Mouse (Mus musculus) embryo, embryonic 11.5 days (tissue): ENCODE measurements at regions not wholly inside any gene's neighbourhood (a gene's known extent, or its start where the extent isn't known, plus 50 kb on each side); places are given as distances from the start of the nearest gene placed in this dataset.

Experiments used
- DNase-seq: peaks from one replicate; pipeline ENCODE4 v3.0.0-alpha.2; 2012; ENCODE audit warnings: low read depth, low spot score

DNA sequence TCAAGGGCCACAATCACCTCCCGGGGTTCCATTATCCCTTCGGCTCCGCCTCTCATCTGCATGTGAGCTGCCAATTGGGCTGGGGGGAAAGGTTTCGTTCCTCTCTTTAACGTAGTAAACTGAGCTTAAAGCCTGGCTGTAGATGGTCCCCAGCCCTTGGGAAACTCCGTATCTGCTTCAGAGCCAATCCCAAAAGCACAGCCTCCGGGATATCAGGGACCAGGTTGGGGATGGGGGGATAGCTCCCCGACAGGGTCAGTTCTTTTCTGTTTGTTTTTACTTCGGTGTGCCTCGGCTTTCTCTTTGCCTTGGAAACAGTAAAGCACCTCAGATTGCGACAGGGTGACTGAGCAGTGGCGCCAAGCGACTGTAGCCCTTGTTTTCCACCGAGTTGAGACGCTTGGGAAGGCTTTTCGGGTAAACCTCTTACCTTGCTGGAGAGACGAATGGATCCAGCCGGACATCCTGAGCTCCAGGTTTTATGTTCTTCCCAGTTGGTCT is 64.5 kb downstream of the Tfap2c start:
- no peak for DNase-seq

DNA sequence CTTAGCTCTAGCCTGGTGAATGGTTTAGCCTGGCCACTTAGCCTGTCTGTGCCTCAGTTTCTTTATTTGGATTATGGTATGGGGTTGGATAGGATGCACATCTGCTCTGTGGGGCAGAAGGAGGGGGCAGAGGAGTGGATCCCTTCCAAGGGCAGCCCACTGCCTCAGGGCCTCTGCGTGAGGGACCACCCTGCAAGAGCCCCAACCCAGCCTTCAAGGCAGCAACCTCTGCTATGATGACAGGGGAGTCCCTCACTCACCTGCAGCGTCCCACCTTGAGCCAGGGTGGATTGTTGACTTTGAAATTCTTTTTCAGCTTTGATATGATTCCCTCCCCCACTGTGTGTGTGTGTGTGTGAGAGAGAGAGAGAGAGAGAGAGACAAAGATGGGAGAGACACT is 65.8 kb downstream of the Tfap2c start:
- no peak for DNase-seq

DNA sequence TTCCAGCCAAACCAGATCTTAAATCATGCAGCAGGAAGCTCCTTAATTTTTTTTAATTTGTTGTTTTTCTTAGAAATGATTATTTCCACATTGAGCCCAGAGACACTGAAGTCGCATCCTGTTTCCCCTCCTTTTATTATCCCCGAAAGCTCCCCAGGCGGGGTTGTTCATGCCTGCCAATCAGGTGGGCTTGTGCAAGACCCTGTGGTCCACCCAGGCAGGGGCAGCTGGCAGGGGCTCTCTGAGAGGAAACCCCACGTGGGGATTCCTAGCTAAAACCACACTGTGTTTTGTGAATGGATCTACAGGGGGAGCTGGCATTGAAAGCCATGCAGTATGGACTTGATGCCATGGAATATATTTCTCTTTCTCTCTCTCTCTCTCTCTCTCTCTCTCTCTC is 66.2 kb downstream of the Tfap2c start:
- DNase-seq: no peak

DNA sequence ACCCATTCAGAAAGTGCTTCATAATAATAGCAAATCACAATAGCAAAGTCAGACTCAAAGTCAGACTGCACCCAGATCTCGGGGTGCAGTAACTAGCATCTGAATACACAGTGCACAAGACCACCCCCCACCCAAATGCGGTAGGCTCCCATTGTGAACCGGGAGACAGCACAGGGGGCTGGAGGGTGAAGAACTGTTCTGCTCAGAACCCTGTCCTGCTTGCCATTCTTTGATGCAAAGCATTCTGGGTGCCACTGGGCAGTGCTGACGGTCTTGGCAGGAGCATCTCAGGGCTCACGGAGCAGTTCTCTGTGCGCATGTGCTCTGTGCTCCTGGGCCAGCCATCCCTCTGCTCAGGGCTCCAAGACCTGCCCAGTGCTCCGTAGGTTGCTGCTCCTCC is 69.8 kb downstream of the Tfap2c start:
- no peak for DNase-seq

DNA sequence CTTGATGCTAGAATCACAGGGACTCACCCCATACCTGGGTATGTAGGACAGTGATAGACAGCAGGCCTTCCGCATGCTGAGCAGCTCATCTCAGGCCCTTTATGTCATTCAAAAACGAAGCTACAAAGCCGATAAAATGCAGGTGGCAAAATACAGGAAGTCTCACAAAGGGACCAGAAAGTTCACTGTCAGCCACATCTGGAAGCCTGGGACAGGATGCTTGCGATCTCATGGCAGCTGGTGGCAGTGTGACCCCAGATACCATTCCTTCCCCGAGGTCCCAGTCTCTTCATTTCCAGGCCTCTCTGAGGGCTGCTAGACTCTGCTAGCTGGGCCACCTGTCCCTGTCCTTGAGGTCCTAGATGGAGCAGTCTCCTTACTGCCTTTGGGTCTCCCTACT is 70.6 kb downstream of the Tfap2c start:
- DNase-seq: no peak

DNA sequence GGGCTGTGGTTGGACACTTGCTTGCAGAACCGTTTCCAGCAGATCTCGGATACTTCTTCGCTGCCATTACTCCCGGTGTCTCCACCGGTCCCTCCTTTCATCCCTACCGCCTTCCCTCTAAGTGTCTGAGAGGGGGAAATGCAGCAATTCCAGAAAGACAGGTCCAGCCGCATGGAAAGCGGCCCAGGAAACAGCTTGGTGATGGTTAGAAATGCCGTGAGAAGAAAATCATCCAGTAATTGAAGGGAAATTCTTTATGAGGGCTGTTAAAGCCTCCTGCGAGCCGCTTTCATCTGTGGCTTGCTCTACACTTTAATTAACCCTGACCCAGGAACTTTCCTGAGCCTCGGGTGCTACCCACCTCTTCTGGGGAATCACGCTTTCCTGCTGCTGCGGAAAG is 74.3 kb downstream of the Tfap2c start:
- DNase-seq: no peak

DNA sequence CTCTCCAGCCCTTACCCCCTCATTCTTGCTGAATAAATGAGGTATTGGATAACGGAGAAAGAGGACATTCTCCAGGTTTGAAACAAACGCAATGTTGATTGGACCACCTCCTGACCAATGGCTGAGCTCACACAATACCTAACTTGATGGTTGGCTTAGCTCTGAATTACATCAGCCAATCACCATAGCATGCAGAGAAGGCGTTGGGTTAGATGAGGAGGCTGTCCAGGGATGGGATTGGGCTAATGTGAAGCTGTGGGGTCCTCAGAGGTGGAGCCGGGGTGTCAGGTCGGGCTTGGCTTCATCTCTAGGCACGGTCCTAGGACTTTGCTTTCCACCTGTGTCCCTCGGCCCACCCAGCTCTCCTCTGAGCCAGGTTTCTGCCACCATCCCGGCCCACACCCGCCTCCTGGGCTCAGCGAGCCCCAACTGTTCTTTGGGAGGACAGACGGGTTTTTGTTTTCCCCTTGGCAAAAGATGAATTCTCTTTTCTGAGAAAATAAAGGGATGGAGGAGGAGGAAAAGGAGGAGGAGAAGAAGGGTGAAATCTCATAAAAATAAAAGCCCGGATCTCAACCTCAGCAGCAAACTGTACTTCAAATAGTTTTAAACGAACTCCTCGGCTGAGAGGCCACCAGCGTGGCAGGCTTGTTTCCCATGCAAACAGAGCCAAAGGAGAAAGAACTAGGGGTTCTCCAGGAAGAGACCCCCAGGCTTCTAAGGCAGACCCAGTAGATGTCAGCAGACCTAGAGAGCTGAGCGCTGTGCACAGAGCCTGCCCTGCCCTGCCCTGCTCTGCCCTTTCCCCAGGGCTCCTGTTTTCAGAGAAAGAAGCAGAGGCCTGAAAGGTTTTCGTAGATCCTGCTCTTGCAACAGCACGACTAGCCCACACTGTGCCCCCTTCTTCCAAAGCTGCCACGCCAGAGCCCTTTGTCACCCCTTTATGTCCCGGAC is 78.2 kb downstream of the Tfap2c start:
- DNase-seq: no peak

DNA sequence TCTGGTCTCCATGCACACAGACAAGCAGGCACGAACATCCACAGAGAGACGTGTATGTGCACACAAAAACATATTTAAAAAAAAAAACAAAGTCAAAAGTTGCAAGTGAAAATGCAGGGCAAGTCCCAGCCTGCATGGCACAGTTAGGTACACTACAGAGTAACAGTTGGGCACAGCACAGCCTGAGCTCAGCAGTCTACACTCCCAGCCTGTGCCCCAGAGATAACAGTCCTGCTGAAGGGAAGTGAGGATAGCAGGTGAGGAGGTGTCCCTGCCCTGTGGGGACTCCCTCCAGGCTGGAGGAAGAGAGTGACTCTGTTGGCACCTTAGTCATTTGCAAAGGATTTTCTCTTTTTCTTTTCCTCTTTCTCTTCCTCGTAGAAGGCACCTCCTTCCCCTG is 80.9 kb downstream of the Tfap2c start:
- DNase-seq: no peak

DNA sequence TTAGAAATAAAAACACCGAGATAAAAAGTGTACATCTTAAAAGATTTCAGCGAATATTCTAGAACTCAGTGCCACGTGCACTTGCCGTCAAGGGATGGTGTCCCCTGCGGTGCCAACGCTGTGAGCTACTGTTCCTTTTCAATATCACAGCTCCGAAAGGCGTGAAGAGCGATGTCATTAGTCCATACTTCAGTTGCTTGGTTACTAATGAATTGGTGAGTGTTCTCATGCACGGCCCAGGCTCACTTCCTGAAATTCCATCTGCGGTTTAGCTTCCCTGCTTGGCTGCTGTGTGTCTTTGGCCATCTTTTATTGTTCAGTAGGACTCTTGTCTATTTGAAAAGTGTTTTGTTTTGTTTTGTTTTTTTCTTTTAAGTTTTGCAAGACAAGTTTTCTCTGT is 93.2 kb downstream of the Tfap2c start:
- no peak for DNase-seq

DNA sequence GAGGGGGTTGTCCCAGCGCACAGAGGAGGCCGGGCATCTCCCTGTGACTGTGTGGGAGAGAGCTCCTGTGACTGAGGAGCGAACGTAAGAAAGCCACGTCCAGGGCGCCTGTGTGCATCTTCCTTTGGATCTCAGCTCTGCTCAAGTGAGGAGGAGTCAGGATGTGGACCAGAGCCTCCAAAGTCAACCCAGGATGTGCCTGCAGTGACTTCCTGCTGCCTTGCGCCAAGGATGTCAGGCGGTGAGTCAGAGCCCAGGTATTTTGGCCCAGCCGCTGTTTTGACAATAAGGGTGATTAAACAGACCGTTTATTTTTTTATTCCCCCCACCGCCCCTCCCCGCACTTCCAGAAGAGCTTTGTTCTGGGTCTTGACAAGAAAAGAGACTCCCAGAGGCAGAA is 94.5 kb downstream of the Tfap2c start:
- no peak for DNase-seq

DNA sequence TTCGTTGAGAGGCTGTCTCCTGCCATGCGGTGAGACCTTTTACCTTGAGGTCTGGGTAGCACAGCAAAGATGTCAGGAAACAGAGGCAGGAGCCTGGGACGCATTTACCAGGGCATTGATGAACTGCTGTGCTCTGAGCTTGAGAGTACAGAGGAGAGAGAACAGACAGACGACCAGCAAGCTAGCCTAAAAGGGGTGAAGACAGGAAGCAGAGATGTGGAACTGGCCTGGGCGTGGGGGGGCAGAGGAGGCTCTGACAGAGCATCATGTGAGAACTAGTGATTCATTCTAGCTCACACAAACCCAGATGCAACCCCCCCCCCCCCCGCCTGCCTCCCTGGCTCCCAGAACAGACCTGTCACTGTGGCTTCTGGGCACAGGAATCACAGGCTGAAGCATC is 95.1 kb downstream of the Tfap2c start:
- no peak for DNase-seq

DNA sequence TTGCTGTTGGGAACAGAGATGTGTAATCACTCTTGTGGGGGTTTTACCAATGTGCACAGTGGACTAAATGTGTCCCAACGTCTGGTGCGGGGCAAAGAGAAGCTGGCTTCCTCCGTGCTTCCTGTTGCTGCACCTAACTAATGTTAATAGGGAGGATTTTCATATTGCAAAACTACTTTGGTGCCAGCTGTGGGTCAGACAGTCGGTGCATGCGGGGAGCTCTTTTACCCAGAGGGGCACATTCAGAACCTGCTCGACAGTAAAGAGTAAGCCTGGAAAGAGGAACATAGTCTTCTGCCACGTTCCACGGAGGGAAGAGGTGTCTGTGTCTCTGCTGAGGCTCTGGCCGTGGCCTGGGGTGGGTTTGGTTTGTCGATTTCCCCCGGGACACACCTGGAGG is 98.7 kb downstream of the Tfap2c start:
- no peak for DNase-seq

DNA sequence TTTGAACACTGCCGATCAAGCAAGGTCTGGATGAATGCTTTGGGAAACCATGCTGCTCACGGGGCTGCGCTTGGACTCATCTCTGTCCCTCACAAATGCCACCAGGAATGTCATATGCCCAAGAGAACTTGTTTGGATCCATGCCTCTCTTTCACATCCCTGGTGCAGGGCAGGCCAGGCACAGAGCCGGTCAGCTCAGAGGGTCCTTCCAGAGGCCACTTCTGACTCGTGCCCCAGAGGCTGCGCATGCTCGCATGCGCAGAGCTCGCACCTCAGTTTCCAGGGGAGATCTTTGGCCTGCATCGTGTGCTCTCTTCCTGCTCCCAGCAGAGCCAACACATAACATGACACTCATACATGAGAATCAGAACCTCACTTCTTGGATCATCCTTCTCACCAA is 111.1 kb downstream of the Tfap2c start:
- DNase-seq: no peak

DNA sequence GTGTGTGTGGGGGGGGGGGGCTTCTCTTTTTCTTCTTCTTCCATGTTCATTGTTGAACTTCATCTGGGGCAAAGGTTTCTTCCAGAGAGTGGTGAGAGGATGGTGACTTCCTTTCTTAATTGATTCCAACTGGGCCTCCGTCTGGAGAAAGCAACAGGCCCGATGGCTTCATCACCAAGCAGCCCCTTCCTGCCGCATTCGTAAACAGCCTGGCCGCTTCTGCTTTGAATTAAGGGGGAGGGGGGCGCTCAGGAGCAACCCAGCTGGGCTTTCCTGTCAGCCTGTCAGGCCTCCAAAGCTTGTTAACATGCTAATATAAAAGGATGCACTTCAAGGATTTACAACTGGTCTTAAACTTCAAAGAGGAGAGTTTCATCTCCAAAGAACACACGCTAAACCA is 111.5 kb downstream of the Tfap2c start:
- peak; percentile 41 for DNase-seq

DNA sequence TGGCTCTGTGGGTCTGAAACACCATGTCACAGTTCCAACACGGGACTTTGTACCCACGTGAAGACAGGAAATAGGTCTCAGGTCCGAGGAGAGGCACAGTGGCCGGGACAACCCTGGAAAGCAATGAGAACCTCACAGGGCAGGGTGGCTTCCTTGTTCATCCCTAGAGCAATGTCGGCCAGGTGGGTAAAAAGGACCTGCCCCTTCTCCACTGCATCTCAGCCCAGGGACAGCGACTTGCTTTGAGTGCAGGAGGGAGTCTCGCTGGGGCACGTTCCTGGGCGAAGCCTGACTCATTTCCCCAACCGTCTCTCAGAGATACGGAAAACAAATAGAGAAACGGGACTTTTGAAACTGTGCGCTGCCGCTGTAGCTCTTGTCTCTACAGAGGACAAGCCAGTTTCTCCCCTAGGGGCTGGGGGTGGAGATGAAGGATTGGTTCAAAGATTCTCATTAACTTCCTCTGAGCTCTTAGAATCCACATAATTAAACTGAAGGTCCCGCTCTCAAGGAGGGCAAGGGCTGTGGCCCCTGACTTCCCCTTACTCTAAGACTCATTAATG is 112.1 kb downstream of the Tfap2c start:
- no peak for DNase-seq

DNA sequence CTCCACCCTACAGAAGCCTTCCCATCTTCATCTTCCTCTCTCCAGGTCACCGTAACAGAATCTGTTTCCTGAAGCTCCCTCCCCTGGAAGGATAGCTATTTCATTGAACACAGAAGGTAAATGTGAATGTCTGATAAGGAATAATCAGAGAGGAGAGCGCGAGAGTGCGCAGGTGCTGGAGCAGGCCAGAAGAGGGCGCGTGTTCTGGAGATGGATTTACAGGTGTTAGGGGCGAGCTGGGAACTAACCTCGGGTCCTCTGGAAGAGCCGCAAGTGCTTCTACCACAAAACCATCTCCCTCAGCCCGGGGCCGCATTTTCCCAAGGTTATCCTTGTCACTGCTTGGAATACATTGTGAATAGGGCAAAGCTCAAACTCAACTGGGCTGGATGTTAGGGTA is 112.8 kb downstream of the Tfap2c start:
- no peak for DNase-seq

DNA sequence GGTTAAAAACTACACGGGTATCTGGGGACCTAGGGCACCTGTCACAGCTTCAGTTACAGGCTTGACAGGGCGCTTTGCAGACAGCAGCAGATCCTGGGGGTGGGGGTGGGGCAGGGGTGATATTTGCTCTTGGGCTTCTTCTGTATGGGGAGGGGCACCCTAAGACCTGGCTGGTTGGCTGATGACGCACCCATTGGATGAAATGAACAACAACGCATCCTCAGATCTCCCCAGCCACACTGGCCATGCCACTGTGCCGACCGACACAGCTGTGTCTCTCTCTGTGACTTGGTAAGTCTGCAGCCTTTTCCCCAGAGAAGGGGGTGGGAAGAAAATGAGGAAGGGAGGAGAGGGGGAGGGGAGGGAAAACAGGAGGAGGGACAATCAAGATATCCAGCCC is 114.3 kb downstream of the Tfap2c start:
- no peak for DNase-seq

DNA sequence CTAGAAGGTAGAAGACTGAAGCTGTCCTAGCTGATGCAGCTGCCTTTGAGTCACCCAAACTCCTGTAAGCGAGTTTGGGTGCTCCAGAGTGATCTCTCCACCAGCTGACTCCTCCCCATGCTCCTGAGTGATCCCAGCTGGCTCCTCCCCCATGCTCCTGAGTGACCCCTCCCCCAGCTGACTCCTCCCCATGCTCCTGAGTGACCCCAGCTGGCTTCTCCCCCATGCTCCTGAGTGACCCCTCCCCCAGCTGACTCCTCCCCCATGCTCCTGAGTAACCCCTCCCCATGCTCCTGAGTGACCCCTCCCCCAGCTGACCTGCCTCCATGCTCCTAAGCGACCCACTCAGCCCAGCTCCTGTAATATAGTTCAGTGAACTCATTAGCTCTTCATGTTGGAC is 123.7 kb downstream of the Tfap2c start:
- no peak for DNase-seq

DNA sequence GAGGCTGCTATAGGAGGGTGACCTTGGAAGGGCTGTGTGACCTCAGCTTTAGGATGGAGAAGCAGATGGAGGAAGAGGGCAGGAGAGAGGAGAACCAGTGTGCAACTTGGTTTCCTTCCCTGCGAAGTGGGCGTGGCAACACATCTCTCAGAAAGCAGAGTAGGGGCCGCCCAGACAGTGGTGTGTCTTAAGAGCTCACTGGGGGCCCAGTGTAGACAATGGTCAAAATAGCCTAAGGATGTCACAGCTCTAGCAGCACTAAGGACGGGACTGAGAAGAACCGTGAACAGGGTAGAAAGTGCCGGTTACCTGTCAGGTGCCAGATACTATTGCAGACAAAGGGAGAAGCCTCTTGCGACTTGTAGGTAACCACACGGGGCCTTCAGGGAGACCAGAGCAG is 125.2 kb downstream of the Tfap2c start:
- no peak for DNase-seq

DNA sequence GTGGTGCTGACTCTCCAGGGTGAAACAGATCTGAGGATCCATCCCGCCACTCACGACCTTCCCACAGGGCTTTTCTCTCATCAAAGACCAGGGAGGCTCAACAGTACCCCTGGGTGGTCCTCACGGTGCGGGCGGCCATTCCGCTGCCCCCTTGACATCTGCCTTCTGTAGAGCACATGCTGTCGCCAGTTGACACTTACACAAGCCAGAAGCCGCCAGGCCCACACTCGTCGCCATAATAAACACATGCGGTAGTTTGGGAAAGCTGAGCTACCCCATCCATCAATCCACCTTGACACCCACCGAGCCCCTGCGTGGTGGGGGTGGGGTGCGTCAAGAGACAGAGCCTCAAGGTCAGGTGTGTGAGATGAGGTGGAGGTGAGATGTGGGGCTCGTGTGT is 125.7 kb downstream of the Tfap2c start:
- DNase-seq: no peak

DNA sequence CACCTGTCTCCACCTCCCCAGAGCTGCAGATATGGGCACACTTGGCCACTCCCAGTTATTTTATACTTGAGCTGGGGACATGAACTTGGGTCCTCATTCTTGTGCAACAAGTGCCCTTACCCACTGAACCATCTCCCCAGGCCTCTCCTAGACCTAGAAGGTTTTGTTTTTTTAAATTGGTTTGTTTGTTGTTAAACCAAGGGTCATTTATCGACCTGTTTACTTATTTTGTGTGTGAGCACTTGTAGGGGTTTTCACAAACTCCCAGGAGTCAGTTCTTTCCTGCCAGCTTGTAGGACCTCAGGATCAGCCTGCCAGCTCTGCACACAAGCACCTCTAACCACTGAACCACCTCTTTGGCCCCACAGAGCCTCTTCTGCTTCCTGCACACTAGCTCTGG is 140.8 kb downstream of the Tfap2c start:
- no peak for DNase-seq

DNA sequence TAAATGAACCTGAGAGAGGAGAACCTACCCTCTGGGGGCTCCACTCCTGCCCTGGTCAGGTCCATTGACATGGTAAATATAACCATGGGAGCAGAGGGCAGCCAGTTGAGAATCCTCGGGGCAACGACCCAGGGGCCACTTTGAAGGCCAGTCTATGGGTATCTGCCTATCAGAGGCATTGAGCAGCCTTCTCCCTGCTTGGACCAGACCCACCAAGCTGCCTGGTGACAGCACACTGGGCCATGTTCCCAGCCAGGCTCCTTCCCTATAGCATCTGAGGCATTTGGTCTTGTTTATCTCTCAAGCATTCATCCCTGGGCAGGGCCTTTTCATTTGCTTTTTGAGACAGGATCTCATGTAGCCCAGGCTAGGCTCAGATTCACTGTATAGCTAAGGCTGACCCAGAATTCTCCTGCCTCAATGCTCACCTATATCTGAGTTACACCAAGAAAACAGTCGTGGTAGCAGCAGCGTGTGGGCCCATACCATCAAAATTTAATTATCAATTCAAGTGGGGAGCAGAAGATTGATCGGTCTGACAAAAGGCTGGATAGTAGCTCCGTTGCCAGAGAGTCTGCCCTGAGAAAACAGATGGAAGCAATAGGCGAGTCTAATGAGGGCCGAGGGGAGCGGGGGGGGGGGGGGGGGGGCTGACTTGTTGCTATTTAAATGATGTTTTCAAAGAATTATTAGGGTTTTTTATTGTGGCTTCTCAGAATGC is 141.7 kb downstream of the Tfap2c start:
- DNase-seq: no peak

DNA sequence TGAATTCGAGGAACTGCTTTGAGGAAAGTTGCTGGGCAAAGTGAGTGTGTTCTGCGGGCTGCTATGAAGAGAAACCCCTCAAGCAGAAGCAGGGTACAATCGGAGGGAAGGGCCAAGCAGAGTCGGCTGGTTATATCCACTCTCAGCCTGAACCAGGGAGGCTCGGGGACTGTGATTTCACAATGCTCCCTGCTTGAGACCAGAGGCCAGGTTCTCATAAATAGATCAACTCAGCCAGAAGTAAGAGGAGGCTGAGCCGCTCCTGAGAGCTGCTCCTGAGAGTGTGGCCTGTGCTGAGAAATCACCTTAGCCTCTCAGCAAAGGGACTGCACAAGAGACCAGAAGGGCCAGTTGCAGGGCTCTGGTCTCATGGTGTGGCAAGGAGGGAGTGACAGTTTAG is 149.6 kb downstream of the Tfap2c start:
- DNase-seq: no peak
